Mouse (Mus musculus) naive thymus-derived CD4-positive, alpha-beta T cell, adult 2 months (primary cell): Measurements from ENCODE around the gene Txn1.
A peak's percentile ranks its signal among the peaks of the same experiment; 100 is the strongest.

ENCODE experiments used
- DNase-seq: peaks from one replicate; pipeline ENCODE4 v3.0.0-alpha.2; 2011; ENCODE audit warnings: low read depth

Txn1 gene

DNA sequence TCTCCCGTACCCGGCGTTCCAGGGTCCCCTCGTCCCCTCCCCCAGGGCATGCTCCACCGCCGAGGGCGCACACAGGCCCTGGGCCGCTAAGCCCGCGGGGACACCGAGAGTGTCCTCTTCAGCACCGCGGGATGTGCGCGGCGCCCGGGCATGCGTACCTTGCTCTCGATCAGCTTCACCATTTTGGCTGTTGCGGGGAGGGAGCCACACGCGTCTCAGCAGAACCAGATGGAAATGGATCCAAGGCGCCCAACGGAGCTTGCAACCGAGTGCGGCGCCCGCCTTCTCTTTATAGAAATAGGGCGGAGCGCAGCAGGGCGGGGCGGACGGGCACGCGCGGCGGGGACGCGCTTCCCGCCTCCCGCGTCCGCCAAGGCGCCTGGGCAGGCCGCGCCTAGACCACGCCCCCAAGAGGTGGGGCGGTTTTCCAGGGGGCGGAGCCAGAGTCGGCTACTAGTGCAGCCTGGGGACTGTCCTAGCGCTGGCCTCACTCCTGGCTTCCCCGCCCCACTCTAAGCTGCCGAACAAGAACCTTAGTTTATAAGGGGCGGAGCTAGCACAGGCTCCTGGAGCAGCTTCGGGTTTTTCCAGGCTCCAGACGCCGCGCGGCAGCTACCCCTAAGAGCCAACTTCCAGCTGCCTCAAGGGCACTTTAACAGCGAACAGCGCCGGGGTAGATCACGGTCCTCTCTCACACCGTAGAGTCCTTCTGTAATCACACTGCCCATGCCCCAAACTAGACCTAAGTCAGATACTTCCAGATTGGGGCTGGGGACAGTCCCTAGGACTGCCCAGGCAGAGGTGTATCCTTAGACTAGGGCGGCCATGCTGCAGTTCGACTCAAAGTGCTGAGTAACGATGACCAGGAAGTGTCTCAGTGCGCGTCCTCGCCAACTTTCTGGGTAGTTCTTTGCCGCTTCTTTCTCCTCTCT is at the start of gene Txn1:
Txn1 (minus strand) TSS at position 383 of the 932 bp plus-strand sequence.
- DNase-seq, result peak; percentile 98

GRCm38 (mm10) chr4:58003501-58003900 is 47.3 kb upstream of the Txn1 start:
- no peak for DNase-seq

DNA sequence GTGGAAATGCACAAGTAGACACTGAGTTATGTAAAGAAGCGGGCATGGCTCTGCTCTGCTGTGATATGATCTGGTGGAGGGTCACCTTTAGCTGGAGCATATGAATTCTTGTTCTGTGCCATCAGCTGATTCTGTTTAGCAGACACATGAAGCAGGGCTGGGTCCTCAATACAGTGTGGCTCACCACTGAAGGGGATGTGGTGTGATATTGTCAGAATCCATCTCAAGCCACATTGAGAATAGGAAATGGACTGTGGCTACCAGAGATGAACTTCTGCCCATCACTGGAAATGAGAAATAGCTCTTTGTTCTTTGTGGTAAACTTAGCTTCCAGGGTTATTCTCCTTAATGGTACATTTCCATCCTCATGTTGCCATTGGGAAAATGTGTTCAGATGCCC is 35.2 kb upstream of the Txn1 start:
- DNase-seq, result no peak

DNA sequence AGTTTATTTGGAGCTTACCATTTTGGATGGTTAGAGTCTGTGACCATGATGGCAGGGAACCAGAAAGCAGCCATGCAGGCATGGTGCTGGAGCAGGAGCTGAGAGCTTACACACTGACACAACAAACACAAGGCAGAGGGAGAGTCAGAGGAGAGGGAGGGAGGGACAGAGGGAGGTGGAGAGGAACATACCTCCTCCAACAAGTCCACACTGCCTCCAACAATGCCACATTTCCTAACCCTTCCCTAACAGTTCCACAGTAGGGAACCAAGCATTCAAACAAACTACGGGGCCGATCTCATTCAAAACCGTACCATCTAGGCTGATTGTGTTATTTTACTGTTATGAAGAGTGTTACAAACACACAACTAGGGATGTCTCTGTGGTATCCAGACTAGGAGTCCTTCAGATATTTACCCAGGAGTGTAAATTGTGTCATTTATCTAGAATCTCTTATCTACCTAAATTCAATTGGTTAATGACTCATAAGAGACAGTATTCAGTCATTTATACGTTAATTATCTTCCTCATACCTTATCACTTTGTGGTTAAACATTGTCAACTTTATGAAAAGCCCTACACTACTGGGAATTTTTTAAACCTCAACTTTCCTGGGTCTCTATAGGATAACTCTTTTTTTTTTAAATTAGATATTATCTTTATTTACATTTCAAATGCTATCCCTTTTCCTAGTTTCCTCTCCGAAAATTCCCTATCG is 18.3 kb upstream of the Txn1 start:
- no peak for DNase-seq

DNA sequence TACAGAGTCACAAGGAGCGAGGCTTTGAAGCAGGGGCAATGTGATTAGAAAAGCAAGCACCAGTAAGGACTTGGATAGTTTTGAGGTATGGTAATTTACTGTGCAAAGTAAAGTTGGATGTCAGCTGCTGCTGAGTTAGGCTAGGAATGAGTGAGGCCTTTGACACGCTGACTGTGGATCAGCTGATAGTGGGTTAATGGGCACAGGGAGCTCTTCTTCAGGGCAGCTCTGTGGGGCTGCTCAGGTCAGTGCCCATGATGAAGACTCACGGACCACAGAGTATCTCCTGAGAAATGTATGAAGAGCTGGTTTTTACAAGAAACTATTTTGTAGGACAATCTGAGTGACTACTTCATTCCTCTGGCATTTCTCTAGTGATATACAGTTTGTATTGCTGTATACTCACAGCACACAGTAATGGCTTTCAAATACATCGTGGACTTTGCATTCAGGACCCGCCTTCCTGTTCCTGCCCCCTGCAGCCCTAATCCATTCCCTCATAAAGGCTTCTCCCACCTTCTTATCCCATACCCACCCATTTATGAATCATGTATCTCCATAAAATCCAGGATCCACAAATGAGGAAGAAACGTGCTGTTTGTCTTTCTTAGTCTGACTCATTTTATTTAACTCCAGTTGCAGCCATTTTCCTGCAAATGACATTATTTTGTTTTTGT is 17.5 kb upstream of the Txn1 start:
- DNase-seq, result no peak

GRCm38 (mm10) chr4:57970285-57970684 is 14.1 kb upstream of the Txn1 start:
- DNase-seq, result no peak

DNA sequence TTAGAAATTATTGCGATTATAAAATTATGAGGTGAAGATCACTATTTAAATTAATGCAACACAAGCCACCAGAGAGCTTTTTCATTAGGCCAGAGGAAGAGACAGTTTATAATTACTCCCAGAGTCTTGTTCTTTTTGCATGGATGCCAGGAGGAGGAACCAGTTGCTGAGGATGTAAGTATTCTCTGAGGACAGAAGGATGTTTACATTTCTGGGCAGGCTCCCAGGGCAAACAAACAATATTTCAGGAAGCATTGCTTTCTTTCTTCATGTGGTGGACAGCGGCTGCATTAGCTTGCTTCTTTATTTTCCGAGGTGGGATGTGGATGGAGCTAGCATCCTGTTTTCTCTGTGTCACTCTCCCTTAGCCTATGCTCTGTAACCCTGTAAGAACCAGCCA is 11.0 kb upstream of the Txn1 start:
- no peak for DNase-seq

DNA sequence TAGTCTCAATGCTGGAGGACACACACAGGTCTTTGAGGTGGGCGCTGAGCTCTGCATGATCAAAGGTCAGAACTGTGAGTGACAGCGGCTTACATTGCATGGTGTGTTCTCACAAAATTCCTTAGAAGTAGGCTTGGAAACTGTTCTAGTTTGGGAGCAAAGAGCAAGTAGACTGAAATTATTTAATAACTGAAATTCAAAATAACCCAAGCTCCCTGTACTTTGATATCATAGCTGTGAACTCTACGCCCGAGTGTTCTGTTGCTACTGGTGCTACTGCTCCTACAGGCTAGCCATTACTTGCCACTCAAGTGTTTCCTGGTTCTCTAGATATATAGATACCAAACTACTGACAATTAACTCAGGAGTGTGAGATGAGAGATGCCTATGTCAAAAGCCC is 9.3 kb upstream of the Txn1 start:
- DNase-seq, result no peak

DNA sequence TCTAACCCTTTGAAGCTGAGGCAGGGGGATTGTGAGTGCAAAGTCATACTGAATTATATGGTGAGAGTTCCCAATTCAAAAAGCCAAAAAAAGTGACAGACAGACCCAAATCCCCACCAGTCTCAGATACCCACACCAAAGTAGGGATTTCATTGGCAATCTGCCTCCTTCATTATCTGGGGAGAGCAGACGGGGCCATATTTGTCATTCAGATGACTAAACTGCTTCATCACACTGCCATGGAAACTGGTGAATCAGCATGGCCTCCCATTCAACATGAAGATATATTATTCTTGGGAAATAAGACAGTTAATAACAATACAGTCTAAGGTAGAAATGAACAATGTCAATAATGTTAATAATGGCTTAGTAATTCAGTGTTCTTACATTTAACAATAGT is 7.9 kb upstream of the Txn1 start:
- no peak for DNase-seq

DNA sequence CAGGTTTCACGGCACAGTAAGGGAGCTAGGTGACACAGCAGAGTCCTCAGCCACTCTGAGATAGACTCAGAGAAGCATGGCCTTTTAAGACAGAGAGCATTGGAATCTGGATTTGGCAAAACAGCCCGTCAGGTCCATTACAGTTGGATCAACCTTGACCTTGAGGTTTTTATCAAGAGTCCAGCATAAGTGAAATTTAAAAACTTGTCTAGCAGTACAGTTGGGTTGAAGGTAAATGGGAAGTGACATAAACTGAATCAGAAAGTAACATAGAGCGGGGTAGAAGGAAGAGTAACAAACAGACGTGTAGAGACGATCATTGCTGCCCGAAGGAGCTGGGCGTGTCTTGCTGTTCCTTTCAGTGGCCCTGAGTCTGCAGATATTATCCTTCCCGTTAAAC is 2.8 kb upstream of the Txn1 start:
- no peak for DNase-seq

DNA sequence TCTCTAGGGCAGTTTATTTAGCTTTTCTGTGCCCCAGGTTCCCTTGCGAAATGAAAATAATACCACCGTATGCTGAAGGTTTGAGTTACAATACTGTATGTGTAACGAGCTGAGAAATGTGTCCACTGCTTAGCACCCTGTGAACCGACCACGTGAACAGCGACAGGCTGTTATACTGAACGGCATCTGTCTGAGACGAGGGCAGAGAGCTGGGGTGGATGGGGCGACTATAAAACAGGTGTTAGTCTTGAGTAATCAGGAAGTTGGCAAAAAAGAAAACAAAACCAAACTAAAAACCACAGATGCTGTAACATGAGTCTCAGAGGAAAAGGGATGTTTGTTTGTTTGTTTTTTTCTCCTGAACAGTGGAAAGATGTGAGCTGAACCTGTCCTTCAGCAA is 1.9 kb upstream of the Txn1 start:
- peak; percentile 44 for DNase-seq

DNA sequence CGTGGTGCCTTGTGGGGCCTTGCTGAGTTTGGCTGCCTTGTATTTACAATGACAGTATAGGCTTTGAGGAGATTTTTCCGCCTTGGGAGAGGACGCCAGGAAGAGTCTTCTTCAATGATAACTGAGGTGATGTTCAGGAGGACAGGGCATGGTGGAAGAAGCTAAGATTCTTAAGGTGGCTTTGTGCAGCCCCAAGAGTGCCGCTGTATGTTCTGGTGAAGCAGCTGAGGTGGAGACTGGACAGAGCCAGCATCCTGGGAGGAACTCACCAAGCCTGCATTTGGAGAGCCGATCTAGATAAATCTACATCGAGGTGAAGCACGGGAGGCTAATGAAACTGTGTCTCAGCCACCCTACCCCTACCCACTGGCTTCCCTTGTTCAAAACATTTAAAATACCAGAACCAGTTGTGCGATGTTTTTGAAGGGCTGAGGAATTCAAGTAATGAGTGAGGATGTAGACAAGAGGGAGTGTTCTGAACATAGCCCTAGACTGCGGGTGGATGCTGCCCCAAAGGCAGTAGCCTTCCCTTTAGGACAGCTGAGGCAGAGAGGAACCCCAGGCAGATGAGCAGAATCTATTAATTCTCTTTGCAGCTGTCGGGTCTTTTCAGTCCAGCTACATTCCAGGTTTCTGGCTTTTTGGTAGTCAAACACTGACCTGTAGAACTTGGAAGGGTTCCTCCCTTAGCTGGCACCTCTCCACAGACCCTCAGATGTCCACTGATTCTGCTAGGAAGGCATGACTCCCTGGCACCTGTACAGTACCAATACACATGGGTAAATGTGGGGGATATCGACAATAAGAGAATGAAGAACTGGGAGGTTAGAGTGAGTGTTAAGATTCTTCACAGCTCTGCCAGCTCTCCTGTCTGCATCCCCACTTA is 1.2 kb upstream of the Txn1 start:
- DNase-seq, result peak; percentile 26

GRCm38 (mm10) chr4:57955544-57955958 is 660 bp downstream of the Txn1 start:
- DNase-seq, result peak; percentile 61

GRCm38 (mm10) chr4:57954991-57955390 is 1.2 kb downstream of the Txn1 start:
- DNase-seq, result no peak

- no peak for DNase-seq
Observed at GRCm38 (mm10) chr4:57954580-57954979, 1.6 kb downstream of the Txn1 start.

DNA sequence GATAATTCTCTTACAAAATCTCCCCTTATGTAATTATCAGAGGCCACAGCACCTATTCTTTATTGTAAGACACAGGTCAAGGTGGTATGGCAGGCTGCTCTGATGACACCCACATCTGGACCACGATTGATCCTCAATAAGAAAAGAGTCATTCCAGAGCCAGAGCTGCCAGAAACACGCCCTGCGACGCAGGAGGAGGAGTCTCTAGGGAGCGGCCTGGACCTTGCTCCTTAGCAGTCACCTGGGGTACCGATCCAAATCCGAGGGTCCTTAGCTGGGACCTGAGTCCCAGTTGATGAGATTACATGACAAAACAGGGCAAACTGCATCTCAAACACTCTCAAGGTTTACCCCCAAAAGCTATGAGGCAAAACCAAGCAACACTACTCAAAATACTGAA is 2.4 kb downstream of the Txn1 start:
- no peak for DNase-seq

GRCm38 (mm10) chr4:57952891-57953290 is 3.3 kb downstream of the Txn1 start:
- DNase-seq, result no peak

- DNase-seq, result no peak
Observed at GRCm38 (mm10) chr4:57952416-57952815, 3.8 kb downstream of the Txn1 start.

- DNase-seq, result no peak
Observed at GRCm38 (mm10) chr4:57949866-57950265, 6.3 kb downstream of the Txn1 start.

GRCm38 (mm10) chr4:57947476-57947875 is 8.7 kb downstream of the Txn1 start:
- no peak for DNase-seq

DNA sequence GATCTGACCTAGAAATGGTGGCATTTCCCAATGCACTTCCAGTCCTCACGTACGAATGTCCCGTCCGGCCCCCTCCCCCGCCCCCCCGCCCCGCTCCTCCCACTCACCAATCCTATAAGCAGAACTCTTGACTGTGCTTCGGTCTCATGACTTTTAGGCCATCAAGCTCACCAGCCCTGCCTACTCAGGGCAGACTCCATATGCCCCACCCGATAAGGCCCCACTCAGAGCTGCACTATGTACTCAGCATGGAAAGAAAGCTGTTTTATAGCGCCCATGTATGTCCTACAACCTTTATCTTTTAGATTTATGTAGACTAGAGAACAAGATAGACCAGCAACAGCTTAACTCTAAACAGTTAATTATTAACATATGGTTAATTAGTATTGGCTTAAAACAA is 9.2 kb downstream of the Txn1 start:
- no peak for DNase-seq

DNA sequence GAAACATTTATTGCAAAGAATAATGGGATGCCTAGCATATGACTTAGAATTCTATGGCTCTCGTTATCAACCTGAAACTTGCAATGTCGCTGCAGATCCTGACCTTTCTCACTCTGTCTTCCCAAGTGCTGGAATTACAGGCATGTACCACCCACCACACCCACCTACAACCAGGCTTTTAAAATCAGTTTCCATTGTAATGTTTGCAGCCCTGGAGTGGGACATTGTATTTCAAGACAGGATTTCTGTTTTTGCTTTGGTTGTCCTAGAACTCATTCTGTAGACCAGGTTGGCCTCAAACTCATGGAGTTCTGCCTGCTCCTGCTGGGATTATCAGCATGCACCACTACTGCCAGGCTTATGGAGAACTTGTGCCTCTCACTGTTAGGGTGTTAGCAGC is 13.3 kb downstream of the Txn1 start:
- no peak for DNase-seq
